Mouse (Mus musculus): ENCODE data around the gene Magea2. TPM values are rescaled to one million over a fixed set of nuclear protein-coding genes. Genes with fewer than 3 reads are reported as not detected.
"Not testable (repeated sequence)": the region's sequence is repeated elsewhere in the genome, so short reads cannot be mapped to it uniquely, and the experiment has no call there.

Magea2 gene
- not detected for total RNA-seq (2021)

GRCm38 (mm10) chrX:155093566-155093965, at the start of gene Magea2:
Gene Magea2, minus strand, starts transcription at chrX:155093666.
- intact Hi-C loops (cut with DNase I); DNase-seq: not testable (repeated sequence)

- DNase-seq; intact Hi-C loops (cut with DNase I): not testable (repeated sequence)
Measured at GRCm38 (mm10) chrX:155128312-155128711, 34.8 kb upstream of the Magea2 start, which contains the start of gene Cldn34b2. Gene Cldn34b2, minus strand, starts transcription at chrX:155128412.

GRCm38 (mm10) chrX:155098024-155098423, 4.6 kb upstream of the Magea2 start:
- intact Hi-C loops (cut with DNase I): loop anchor here (5.0 kb wide), 2 partner anchors 219 to 279 kb away; no protein-coding TSS in a partner anchor
- DNase-seq: peak in 1 of 2 experiments; percentile 1

- DNase-seq; intact Hi-C loops (cut with DNase I): not testable (repeated sequence)
Measured at GRCm38 (mm10) chrX:155089693-155090092, 3.8 kb downstream of the Magea2 start, which contains the start of gene Magea1. Gene Magea1, minus strand, starts transcription at chrX:155089793.

GRCm38 (mm10) chrX:155063045-155063444, 30.4 kb downstream of the Magea2 start, which contains the start of gene Magea5:
Gene Magea5, minus strand, starts transcription at chrX:155063145.
- DNase-seq; intact Hi-C loops (cut with DNase I): not testable (repeated sequence)

GRCm38 (mm10) chrX:154995750-154996149, 97.7 kb downstream of the Magea2 start, which contains the start of gene Magea8:
Gene Magea8, minus strand, starts transcription at chrX:154995850.
- DNase-seq; intact Hi-C loops (cut with DNase I): not testable (repeated sequence)

Other genes starting within 250 kb of the Magea2 start
- gene Cldn34b1, start 203.4 kb downstream of the Magea2 start, total RNA-seq (2021): not detected
- not detected for gene Magea6, start 157.7 kb downstream of the Magea2 start, total RNA-seq (2021)
- not detected for gene Magea3, start 144.2 kb downstream of the Magea2 start, total RNA-seq (2021)
- gene Magea8, start 97.8 kb downstream of the Magea2 start, total RNA-seq (2021): not detected
- gene Magea5, start 30.5 kb downstream of the Magea2 start, total RNA-seq (2021): not detected
- not detected for gene Magea1, start 3.9 kb downstream of the Magea2 start, total RNA-seq (2021)
- not detected for gene Cldn34b2, start 34.7 kb upstream of the Magea2 start, total RNA-seq (2021)
- 10 to 100 TPM; 34.4 to 41.1 TPM for gene Sat1, start 122.8 kb upstream of the Magea2 start, total RNA-seq (2021)
- gene Acot9, start 168.8 kb upstream of the Magea2 start, total RNA-seq (2021): 10 to 100 TPM; 26.0 to 26.5 TPM
- 10 to 100 TPM; 22.6 to 33.4 TPM for gene Prdx4, start 247.1 kb upstream of the Magea2 start, total RNA-seq (2021)

Measured in heart, postnatal 36 days (tissue).